Mouse (Mus musculus) small intestine, adult 10 weeks (tissue): ENCODE results near the gene Fbll1. TPM values are rescaled to one million over a fixed set of nuclear protein-coding genes. Genes with fewer than 3 reads are reported as not detected.

Source experiments
- polyA plus RNA-seq: library from polyadenylated mRNA; stranded (reverse); fragments of 350-450 nt; fragmentation: Illumina TruSeq; extraction: RNeasy Lipid Tissue Mini Kit (QIAGEN cat#74804); gene quantifications from one replicate; pipeline ENCODE4 v1.2.3, GENCODE M21; 2014; ENCODE audit warnings: low replicate concordance

The Fbll1 gene
- not detected for polyA plus RNA-seq

GRCm38 (mm10) chr11:35798874-35799273, at the start of gene Fbll1:
Gene Fbll1, minus strand, starts transcription at chr11:35798884.

GRCm38 (mm10) chr11:35834022-35834760, 35.5 kb upstream of the Fbll1 start, which contains the start of gene Rars:
Gene Rars, minus strand, starts transcription at chr11:35834506.

DNA sequence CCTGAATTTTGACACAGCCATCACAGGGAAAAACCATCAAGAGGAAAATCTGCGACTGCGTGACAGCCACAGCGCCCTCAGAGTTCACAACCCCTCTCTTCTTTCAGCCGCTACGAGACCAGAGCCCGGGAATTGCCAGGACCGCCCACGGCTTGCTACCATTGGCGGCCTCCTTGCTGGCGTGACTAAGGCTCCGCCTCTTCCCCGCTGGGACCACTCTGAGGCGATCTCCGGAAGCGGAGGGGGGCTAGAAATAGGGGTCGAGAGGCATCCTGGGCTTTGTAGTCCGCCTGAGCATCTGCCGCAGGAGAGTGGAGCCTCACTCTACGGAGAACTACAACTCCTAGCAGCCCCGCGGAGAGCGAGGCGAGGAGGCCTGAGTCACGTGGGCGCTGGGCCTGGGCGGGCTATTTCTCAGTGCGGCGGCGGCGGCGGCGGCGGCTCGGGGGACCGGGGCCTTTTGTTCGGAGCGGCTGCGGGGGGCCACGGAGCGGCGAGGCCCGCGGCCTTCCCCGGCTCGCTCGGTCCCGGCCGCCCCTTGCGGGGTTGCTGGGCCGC, 29.4 kb downstream of the Fbll1 start, which contains the start of gene Pank3:
Gene Pank3 (plus strand): TSS at position 297 of the 558 bp plus-strand sequence.

Other genes with a start within 250 kb of the Fbll1 start
- 290 TPM for gene Pank3, start 29.4 kb downstream of the Fbll1 start, polyA plus RNA-seq
- 226 TPM for gene Rars, start 35.6 kb upstream of the Fbll1 start, polyA plus RNA-seq
- 14.9 TPM for gene Wwc1, start 181.6 kb upstream of the Fbll1 start, polyA plus RNA-seq